Mouse (Mus musculus) brain, adult 2 months (tissue): Measurements from ENCODE around the gene Ctsa.
"Not testable (repeated sequence)": the region's sequence is repeated elsewhere in the genome, so short reads cannot be mapped to it uniquely, and the experiment has no call there.

Experiments used
- DNase-seq: peaks from one replicate; pipeline ENCODE4 v3.0.0; 2011; ENCODE audit warnings: low read depth, low spot score

Gene Ctsa

GRCm38 (mm10) chr2:164877376-164878215, 44.9 kb downstream of the Ctsa start:
- DNase-seq, result not testable (repeated sequence)

DNA sequence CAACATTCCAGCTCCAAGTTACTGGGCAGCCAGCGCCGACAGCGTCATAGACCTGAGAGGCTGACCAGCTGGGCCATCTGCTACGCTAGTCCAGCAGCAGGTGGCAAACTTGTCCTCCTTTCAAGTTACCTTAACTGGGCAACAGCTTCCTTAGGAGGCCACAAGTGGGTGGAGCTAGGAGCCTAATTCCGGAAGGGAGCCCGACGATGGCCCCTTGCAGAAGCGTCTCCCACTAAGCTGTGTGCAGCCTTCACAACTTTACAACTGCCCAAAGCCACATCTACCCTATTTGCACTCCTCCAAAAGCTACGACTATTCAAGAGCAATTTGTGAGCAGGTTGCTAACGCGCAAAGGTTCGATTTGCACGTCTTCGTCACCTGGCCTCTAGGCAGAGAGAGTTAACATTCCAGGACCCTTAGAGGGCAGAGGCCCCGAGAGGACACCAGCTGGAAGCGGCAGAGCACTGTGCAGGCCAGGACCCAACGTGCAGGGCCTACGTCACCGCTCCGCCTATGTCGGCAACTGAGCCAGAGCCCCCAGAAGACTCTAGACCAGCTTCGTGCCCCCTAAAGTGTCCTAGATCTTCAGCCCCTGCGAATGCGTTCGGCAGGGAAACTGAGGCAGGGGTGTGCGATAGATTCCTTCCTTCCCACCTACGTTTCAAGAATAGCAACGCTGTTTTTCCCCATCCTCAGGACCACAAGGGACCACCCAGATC, 46.0 kb downstream of the Ctsa start:
- DNase-seq, result peak; percentile 88

GRCm38 (mm10) chr2:164879228-164879567, 46.5 kb downstream of the Ctsa start, which contains the start of gene Pcif1:
Gene Pcif1 (plus strand): TSS chr2:164879304.
- peak; percentile 92 for DNase-seq

GRCm38 (mm10) chr2:164879568-164880277, 47.0 kb downstream of the Ctsa start:
- peak; percentile 98 for DNase-seq

DNA sequence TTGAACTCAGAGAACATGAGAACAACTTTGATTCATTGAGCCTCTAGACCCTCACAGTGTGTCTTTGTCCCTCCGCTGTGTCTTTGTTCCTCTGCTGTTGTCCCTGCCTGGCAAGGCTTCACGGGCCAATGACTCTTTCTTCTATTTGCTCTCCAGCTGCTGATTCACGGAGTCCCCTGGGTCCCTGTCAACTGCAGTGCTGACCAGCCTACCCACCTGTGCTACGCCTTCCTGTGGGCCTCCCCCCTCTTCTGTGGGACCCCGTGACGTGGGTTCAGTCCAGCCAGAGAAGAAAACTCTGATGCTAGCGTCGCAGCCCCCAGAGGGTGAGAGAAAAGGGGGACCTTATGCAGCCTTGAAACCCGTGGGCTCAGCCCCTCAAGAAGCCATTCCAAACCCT, 49.9 kb downstream of the Ctsa start:
- DNase-seq, result peak; percentile 58

DNA sequence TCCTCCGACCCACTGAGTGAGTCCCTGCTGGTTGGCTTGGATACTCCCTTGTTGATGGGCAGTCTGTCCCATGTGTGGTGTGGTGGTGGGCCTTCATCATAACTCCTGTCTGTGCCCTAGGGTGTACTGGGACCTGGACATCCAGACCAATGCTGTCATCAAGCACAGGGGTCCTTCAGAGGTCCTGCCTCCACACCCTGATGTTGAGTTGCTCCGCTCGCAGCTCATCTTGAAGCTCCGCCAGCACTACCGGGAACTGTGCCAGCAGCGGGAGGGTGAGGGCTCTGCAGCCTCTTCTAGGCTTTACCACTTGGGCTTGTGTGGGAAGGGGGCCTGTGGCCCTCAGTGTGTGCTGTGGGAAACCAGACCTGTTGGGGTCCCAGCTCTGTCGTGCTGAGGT, 53.1 kb downstream of the Ctsa start:
- DNase-seq, result peak; percentile 85

- peak; percentile 52 for DNase-seq
These were observed 53.9 kb downstream of the Ctsa start for GRCm38 (mm10) chr2:164886617-164887016.

DNA sequence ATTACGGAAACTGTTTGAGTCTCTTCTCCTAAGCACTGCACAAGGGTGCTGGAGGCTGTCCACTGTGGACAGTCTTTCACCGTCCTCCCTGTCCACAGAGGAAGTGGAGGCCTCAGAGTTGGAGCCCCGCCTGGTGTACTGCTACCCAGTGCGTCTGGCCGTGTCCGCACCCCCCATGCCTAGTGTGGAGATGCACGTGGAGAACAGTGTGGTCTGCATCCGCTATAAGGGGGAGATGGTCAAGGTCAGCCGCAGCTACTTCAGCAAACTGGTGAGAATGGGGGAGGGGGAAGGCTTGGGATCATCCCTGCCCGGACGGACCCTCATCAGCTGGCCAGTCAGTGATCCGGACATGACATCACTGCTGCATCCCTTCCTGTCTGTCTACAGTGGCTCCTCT, 56.3 kb downstream of the Ctsa start:
- DNase-seq, result no peak

DNA sequence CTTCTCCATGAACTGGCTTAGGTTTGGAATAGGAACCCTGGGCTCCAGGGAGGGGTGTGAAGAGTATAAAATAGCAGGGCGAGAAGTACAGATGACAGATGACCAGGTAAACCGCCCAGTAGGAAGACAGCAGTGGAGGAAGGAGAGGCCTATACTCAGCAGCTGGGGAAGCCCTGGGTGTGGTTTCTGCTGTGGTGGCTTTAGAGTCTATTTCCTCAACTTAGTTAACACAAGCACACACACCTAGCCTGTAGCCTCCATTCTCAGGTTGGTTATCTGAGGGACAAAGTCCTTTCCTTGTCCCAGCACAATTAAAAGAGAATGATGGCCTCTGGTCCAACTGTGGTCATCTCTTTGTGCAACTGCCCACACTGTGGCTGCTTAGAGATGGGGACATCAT, 57.3 kb downstream of the Ctsa start:
- no peak for DNase-seq
